Mouse (Mus musculus): ENCODE results near the gene Rhox4c. TPM values are rescaled to one million over a fixed set of nuclear protein-coding genes. Genes with fewer than 3 reads are reported as not detected.
"Not testable (repeated sequence)": the region's sequence is repeated elsewhere in the genome, so short reads cannot be mapped to it uniquely, and the experiment has no call there.

The Rhox4c gene
- polyA plus RNA-seq (2016; fragmentation: Nextera tagmentation; extraction: Ambion mirVana): not detected in 2 replicates

DNA sequence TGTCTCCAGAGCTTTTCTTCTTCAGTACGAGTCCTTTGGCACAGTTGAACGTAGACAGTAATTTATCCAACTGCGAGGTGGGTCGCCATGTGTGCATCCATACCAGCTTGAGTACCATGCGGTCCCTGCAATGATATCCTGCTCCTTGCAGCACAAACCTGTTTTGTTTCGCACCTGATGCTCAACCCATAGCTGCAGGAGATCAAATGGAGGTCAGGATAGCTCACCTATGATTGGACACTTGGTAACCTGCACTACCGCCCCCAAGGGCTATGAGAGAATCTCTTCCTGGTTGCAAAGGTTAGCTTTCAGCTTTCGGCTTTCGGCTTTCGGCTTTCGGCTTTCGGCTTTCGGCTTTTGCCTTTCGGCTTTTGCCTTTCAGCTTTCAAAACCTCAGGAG is at the start of gene Rhox4c:
Gene Rhox4c, plus strand, starts transcription at position 301 of the 400 bp plus-strand sequence.
- not testable (repeated sequence) for H3K9ac ChIP-seq; H3K27ac ChIP-seq; H3K4me1 ChIP-seq; H3K4me2 ChIP-seq; H3K27me3 ChIP-seq (replicated peaks); H3K36me3 ChIP-seq; ATAC-seq; H3K4me3 ChIP-seq; H3K9me3 ChIP-seq (replicated peaks)
- 80% methylated on average over 14 of the region's 14 CpGs for WGBS (ENCODE audit: insufficient replicate concordance)

DNA sequence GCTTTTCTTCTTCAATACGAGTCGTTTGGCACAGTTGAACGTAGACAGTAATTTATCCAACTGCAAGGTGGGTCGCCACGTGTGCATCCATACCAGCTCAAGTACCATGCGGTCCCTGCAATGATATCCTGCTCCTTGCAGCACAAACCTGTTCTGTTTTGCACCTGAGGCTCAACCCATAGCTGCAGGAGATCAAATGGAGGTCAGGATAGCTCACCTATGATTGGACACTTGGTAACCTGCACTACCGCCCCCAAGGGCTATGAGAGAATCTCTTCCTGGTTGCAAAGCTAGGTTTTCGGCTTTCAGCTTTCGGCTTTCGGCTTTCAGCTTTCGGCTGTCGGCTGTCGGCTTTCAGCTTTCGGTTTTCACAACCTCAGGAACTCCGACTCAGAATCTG is 47.9 kb upstream of the Rhox4c start, which contains the start of gene Rhox4b:
Gene Rhox4b, plus strand, starts transcription at position 301 of the 400 bp plus-strand sequence.
- not testable (repeated sequence) for H3K4me1 ChIP-seq; H3K4me3 ChIP-seq; H3K27ac ChIP-seq; H3K27me3 ChIP-seq (replicated peaks); H3K9me3 ChIP-seq (replicated peaks); H3K4me2 ChIP-seq; H3K9ac ChIP-seq; ATAC-seq; H3K36me3 ChIP-seq
- 82% methylated on average over 14 of the region's 15 CpGs for WGBS (ENCODE audit: insufficient replicate concordance)

DNA sequence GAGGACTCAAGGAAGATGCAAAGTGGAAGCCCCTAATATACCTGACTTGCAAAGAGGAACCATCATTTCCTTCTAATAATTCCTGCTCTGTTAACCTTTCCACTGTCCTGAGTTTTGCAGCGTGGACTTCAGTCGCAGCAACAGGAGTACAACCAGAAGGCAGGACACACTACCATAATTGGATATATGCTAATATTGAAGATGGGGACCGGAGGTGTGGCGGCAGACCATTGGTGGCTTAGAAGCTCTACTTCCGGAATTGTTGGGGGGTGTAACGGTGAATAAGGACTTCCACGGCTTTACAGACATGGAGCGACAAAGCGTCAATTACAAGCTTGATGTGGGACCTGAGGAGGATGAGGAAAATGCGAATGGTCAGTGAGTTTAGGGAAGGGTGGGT is 26.8 kb upstream of the Rhox4c start, which contains the start of gene Rhox2c:
Gene Rhox2c, plus strand, starts transcription at position 301 of the 400 bp plus-strand sequence.
- H3K27me3 ChIP-seq (replicated peaks); H3K9me3 ChIP-seq (replicated peaks); H3K27ac ChIP-seq; H3K4me1 ChIP-seq; H3K36me3 ChIP-seq; ATAC-seq; H3K4me2 ChIP-seq; H3K4me3 ChIP-seq; H3K9ac ChIP-seq: not testable (repeated sequence)
- 81% methylated on average over 9 of the region's 10 CpGs for WGBS (ENCODE audit: insufficient replicate concordance)

DNA sequence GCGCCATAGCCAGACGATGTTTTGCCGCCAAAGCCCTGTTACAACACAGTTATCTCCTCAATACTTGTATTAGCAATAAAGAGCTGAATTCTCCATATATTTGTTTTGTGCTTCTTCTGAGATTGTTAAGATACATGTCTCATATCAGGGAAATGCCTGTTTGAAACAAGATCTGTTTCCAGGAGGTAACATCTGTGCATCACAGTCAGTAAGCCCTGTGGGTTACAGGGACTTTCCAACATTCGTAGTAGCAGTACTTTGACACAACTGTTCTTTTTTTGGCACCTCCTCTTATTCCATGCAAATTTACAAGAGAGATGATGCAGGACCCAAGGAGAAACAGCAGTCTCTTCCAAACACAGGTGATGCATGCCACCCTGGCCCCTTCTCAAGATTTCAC is 21.9 kb upstream of the Rhox4c start, which contains the start of gene Rhox3c:
Gene Rhox3c, plus strand, starts transcription at position 301 of the 400 bp plus-strand sequence.
- H3K4me1 ChIP-seq; H3K4me3 ChIP-seq; H3K36me3 ChIP-seq; H3K4me2 ChIP-seq; ATAC-seq; H3K9ac ChIP-seq; H3K27me3 ChIP-seq (replicated peaks); H3K27ac ChIP-seq; H3K9me3 ChIP-seq (replicated peaks): not testable (repeated sequence)
- 80% methylated on average over 3 of the region's 4 CpGs for WGBS (ENCODE audit: insufficient replicate concordance)

DNA sequence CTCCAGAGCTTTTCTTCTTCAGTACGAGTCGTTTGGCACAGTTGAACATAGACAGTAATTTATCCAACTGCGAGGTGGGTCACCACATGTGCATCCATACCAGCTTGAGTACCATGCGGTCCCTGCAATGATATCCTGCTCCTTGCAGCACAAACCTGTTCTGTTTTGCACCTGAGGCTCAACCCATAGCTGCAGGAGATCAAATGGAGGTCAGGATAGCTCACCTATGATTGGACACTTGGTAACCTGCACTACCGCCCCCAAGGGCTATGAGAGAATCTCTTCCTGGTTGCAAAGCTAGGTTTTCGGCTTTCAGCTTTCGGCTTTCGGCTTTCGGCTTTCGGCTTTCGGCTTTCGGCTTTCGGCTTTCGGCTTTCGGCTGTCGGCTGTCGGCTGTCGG is 33.9 kb downstream of the Rhox4c start, which contains the start of gene Rhox4d:
Gene Rhox4d, plus strand, starts transcription at position 301 of the 400 bp plus-strand sequence.
- H3K9me3 ChIP-seq (replicated peaks); H3K9ac ChIP-seq; H3K27ac ChIP-seq; H3K36me3 ChIP-seq; H3K27me3 ChIP-seq (replicated peaks); ATAC-seq; H3K4me1 ChIP-seq; H3K4me2 ChIP-seq; H3K4me3 ChIP-seq: not testable (repeated sequence)
- WGBS (ENCODE audit: insufficient replicate concordance): 88% methylated on average over 16 of the region's 18 CpGs

DNA sequence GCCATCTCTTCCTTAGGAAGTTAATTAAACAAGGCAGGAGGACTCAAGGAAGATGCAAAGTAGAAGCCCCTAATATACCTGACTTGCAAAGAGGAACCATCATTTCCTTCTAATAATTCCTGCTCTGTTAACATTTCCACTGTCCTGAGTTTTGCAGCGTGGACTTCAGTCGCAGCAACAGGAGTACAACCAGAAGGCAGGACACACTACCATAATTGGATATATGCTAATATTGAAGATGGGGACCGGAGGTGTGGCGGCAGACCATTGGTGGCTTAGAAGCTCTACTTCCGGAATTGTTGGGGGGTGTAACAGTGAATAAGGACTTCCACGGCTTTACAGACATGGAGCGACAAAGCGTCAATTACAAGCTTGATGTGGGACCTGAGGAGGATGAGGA is 50.0 kb downstream of the Rhox4c start, which contains the start of gene Rhox2e:
Gene Rhox2e, plus strand, starts transcription at position 301 of the 400 bp plus-strand sequence.
- H3K9me3 ChIP-seq (replicated peaks); H3K4me3 ChIP-seq; H3K27me3 ChIP-seq (replicated peaks); H3K36me3 ChIP-seq; H3K9ac ChIP-seq; H3K4me1 ChIP-seq; H3K27ac ChIP-seq; ATAC-seq; H3K4me2 ChIP-seq: not testable (repeated sequence)
- WGBS (ENCODE audit: insufficient replicate concordance): 85% methylated on average over 2 of the region's 8 CpGs

Other genes with a start within 250 kb of the Rhox4c start
- not detected in 2 replicates for gene Rhox2a, start 235.4 kb upstream of the Rhox4c start, polyA plus RNA-seq (2016; fragmentation: Nextera tagmentation; extraction: Ambion mirVana)
- not detected in 2 replicates for gene Rhox3a, start 230.4 kb upstream of the Rhox4c start, polyA plus RNA-seq (2016; fragmentation: Nextera tagmentation; extraction: Ambion mirVana)
- not detected in 2 replicates for gene Rhox4a, start 215.0 kb upstream of the Rhox4c start, polyA plus RNA-seq (2016; fragmentation: Nextera tagmentation; extraction: Ambion mirVana)
- not detected in 2 replicates for gene Rhox3a2, start 100.3 kb upstream of the Rhox4c start, polyA plus RNA-seq (2016; fragmentation: Nextera tagmentation; extraction: Ambion mirVana)
- gene Rhox4a2, start 89.5 kb upstream of the Rhox4c start, polyA plus RNA-seq (2016; fragmentation: Nextera tagmentation; extraction: Ambion mirVana): not detected in 2 replicates
- not detected in 2 replicates for gene Rhox2b, start 68.3 kb upstream of the Rhox4c start, polyA plus RNA-seq (2016; fragmentation: Nextera tagmentation; extraction: Ambion mirVana)
- not detected in 2 replicates for gene Rhox4b, start 47.8 kb upstream of the Rhox4c start, polyA plus RNA-seq (2016; fragmentation: Nextera tagmentation; extraction: Ambion mirVana)
- gene Rhox2c, start 26.7 kb upstream of the Rhox4c start, polyA plus RNA-seq (2016; fragmentation: Nextera tagmentation; extraction: Ambion mirVana): not detected in 2 replicates
- not detected in 2 replicates for gene Rhox3c, start 21.8 kb upstream of the Rhox4c start, polyA plus RNA-seq (2016; fragmentation: Nextera tagmentation; extraction: Ambion mirVana)
- gene Rhox2d, start 13.1 kb downstream of the Rhox4c start, polyA plus RNA-seq (2016; fragmentation: Nextera tagmentation; extraction: Ambion mirVana): not detected in 2 replicates
- not detected in 2 replicates for gene Rhox4d, start 34.0 kb downstream of the Rhox4c start, polyA plus RNA-seq (2016; fragmentation: Nextera tagmentation; extraction: Ambion mirVana)
- gene Rhox2e, start 50.1 kb downstream of the Rhox4c start, polyA plus RNA-seq (2016; fragmentation: Nextera tagmentation; extraction: Ambion mirVana): not detected in 2 replicates
- not detected in 2 replicates for gene Rhox3e, start 61.7 kb downstream of the Rhox4c start, polyA plus RNA-seq (2016; fragmentation: Nextera tagmentation; extraction: Ambion mirVana)
- gene Rhox4e, start 77.1 kb downstream of the Rhox4c start, polyA plus RNA-seq (2016; fragmentation: Nextera tagmentation; extraction: Ambion mirVana): not detected in 2 replicates
- gene Rhox2f, start 91.1 kb downstream of the Rhox4c start, polyA plus RNA-seq (2016; fragmentation: Nextera tagmentation; extraction: Ambion mirVana): not detected in 2 replicates
- gene Rhox3f, start 100.7 kb downstream of the Rhox4c start, polyA plus RNA-seq (2016; fragmentation: Nextera tagmentation; extraction: Ambion mirVana): not detected in 2 replicates
- not detected in 2 replicates for gene Rhox4f, start 127.4 kb downstream of the Rhox4c start, polyA plus RNA-seq (2016; fragmentation: Nextera tagmentation; extraction: Ambion mirVana)
- not detected in 2 replicates for gene Rhox3g, start 148.3 kb downstream of the Rhox4c start, polyA plus RNA-seq (2016; fragmentation: Nextera tagmentation; extraction: Ambion mirVana)
- not detected in 2 replicates for gene Rhox2g, start 163.1 kb downstream of the Rhox4c start, polyA plus RNA-seq (2016; fragmentation: Nextera tagmentation; extraction: Ambion mirVana)
- gene Rhox4g, start 171.0 kb downstream of the Rhox4c start, polyA plus RNA-seq (2016; fragmentation: Nextera tagmentation; extraction: Ambion mirVana): not detected in 2 replicates
- not detected in 2 replicates for gene Rhox3h, start 188.4 kb downstream of the Rhox4c start, polyA plus RNA-seq (2016; fragmentation: Nextera tagmentation; extraction: Ambion mirVana)
- gene Rhox2h, start 192.9 kb downstream of the Rhox4c start, polyA plus RNA-seq (2016; fragmentation: Nextera tagmentation; extraction: Ambion mirVana): not detected in 2 replicates

Data from liver, embryonic 12.5 days (tissue).